Mouse (Mus musculus) myocyte (in vitro differentiated cells): Measurements from ENCODE around the gene Lrit3. TPM values are rescaled to one million over a fixed set of nuclear protein-coding genes. Genes with fewer than 3 reads are reported as not detected.

ENCODE experiments used
- H3K27me3 ChIP-seq: one replicate; pipeline ENCODE4 v1.6.1; 2011; ENCODE audit not compliant: control insufficient read depth, insufficient read depth, insufficient read length
- H3K36me3 ChIP-seq: one replicate; pipeline ENCODE4 v1.6.1; 2011; ENCODE audit not compliant: control insufficient read depth, insufficient read depth
- H3K4me2 ChIP-seq: one replicate; pipeline ENCODE4 v1.6.1; 2011; ENCODE audit warnings: low read depth, control low read depth
- H3K4me3 ChIP-seq: one replicate; pipeline ENCODE4 v1.5.1; 2011; ENCODE audit warnings: mild to moderate bottlenecking, control low read depth, moderate library complexity
- H3K79me2 ChIP-seq: one replicate; pipeline ENCODE4 v1.6.1; 2011; ENCODE audit not compliant: control insufficient read depth, insufficient read depth
- H3ac ChIP-seq: one replicate; pipeline ENCODE4 v1.6.1; 2011; ENCODE audit not compliant: control insufficient read depth, insufficient read length
- CEBPB ChIP-seq: IDR thresholded peaks from 2 replicates; pipeline ENCODE4 v1.6.1; 2011; ENCODE audit warnings: mild to moderate bottlenecking, moderate library complexity; ENCODE audit not compliant: poor library complexity, insufficient read depth, severe bottlenecking
- E2F4 ChIP-seq: IDR thresholded peaks from one replicate; pipeline ENCODE4 v1.6.1; 2011; ENCODE audit warnings: mild to moderate bottlenecking, control low read depth, moderate library complexity; ENCODE audit not compliant: insufficient read depth
- MAX ChIP-seq: IDR thresholded peaks from one replicate; pipeline ENCODE4 v1.6.1; 2011; ENCODE audit warnings: low read depth, mild to moderate bottlenecking, control low read depth
- MYOD1 ChIP-seq, 3 experiments: IDR thresholded peaks; one replicate each; pipeline ENCODE4 v1.6.1; 2011; ENCODE audit warnings: control low read depth in 2 of 3, low read depth in 2 of 3, mild to moderate bottlenecking in 2 of 3, moderate library complexity in 1 of 3; ENCODE audit not compliant: insufficient read length in 2 of 3, control insufficient read depth in 1 of 3
- MYOG ChIP-seq, 3 experiments: IDR thresholded peaks; one replicate each; pipeline ENCODE4 v1.6.1; 2011; ENCODE audit warnings: control low read depth in 2 of 3, low read depth in 2 of 3, mild to moderate bottlenecking in 2 of 3; ENCODE audit not compliant: insufficient read length in 2 of 3, control insufficient read depth in 1 of 3, insufficient read depth in 1 of 3
- POLR2A ChIP-seq: IDR thresholded peaks from one replicate; pipeline ENCODE4 v1.6.1; 2011; ENCODE audit warnings: low read depth, mild to moderate bottlenecking, control low read depth, moderate library complexity; ENCODE audit not compliant: insufficient read length
- POLR2AphosphoS2 ChIP-seq: IDR thresholded peaks from one replicate; pipeline ENCODE4 v1.6.1; 2011; ENCODE audit warnings: low read depth, control low read depth; ENCODE audit not compliant: insufficient read length
- REST ChIP-seq: IDR thresholded peaks from one replicate; pipeline ENCODE4 v1.6.1; 2011; ENCODE audit warnings: mild to moderate bottlenecking, control low read depth, moderate library complexity; ENCODE audit not compliant: insufficient read depth, insufficient read length
- SRF ChIP-seq: IDR thresholded peaks from one replicate; pipeline ENCODE4 v1.6.1; 2011; ENCODE audit warnings: low read depth; ENCODE audit not compliant: control insufficient read depth, insufficient read length
- TCF12 ChIP-seq: IDR thresholded peaks from one replicate; pipeline ENCODE4 v1.6.1; 2011; ENCODE audit warnings: mild to moderate bottlenecking, control low read depth; ENCODE audit not compliant: poor library complexity, insufficient read depth, severe bottlenecking
- TCF3 ChIP-seq: IDR thresholded peaks from one replicate; pipeline ENCODE4 v1.6.1; 2011; ENCODE audit warnings: low read depth, control low read depth; ENCODE audit not compliant: insufficient read length
- USF1 ChIP-seq: IDR thresholded peaks from one replicate; pipeline ENCODE4 v1.6.1; 2011; ENCODE audit warnings: low read depth, mild to moderate bottlenecking, control low read depth, moderate library complexity
- polyA plus RNA-seq: library from polyadenylated mRNA; unstranded; fragments of >200 nt; fragmentation: generic; extraction: Trizol; gene quantifications from one replicate; pipeline ENCODE4 v1.2.1, GENCODE M21; 2012; ENCODE audit warnings: missing spikeins

The Lrit3 gene
- polyA plus RNA-seq, 1 experiment = not detected

DNA sequence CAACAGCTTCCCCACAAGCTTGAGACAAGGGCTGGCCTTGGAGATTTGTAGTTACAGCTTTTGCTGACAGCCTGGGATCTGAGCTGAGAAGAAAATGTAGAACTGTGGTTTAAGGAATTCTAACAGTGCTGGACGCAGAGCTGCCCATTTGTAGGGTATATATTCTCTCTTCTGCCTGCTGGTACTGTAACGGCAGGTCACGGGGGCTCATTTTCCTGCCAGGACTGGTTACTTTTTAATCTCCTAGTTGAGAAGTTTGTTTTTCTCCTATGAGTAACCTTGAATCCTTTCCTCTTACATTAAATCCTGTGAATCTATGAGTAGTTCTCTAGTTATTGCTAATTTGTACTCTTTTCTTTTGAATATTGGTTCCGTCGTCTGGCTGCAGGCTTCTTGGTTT is 10.0 kb downstream of the Lrit3 start:
- H3K79me2 ChIP-seq = no peaks in the 10 kb centered on the region
- peaks cover 5% of the 10 kb centered on the region for H3K27me3 ChIP-seq
- H3K36me3 ChIP-seq = no peaks in the 10 kb centered on the region
- no peak for TF ChIP-seq TCF3
- TF ChIP-seq TCF12 = no peak
- TF ChIP-seq USF1 = no peak
- TF ChIP-seq MYOG (IDR thresholded peaks at IDR 0.05; ENCODE audit: control insufficient read depth in 1 of 3, insufficient read depth in 1 of 3, insufficient read length in 2 of 3, low read depth in 2 of 3) = no peak
- TF ChIP-seq POLR2AphosphoS2 = no peak
- H3K4me2 ChIP-seq = no peak overlapping the region
- H3K4me3 ChIP-seq = no peak overlapping the region
- no peak overlapping the region for H3ac ChIP-seq

GRCm38 (mm10) chr3:129782746-129783145 is 21.1 kb downstream of the Lrit3 start:
- Histone ChIP-seq H3K4me3 (no peak overlapping the region), H3K4me2 (no peak overlapping the region), H3ac (no peak overlapping the region), H3K27me3 (peaks cover 6% of the 10 kb centered on the region), H3K79me2 (no peaks in the 10 kb centered on the region), H3K36me3 (no peaks in the 10 kb centered on the region)
- no peak for TF ChIP-seq MYOD1 (IDR thresholded peaks at IDR 0.05; ENCODE audit: control insufficient read depth in 1 of 3, insufficient read length in 2 of 3, low read depth in 2 of 3)
- no peak for TF ChIP-seq POLR2A
- no peak for TF ChIP-seq MYOG (IDR thresholded peaks at IDR 0.05; ENCODE audit: control insufficient read depth in 1 of 3, insufficient read depth in 1 of 3, insufficient read length in 2 of 3, low read depth in 2 of 3)
- no peak for TF ChIP-seq REST
- TF ChIP-seq USF1 = no peak
- TF ChIP-seq MAX = no peak
- no peak for TF ChIP-seq TCF3
- no peak for TF ChIP-seq POLR2AphosphoS2
- no peak for TF ChIP-seq SRF
- no peak for TF ChIP-seq CEBPB
- no peak for TF ChIP-seq TCF12

- Histone ChIP-seq H3K4me2 (no peak overlapping the region), H3K4me3 (no peak overlapping the region), H3ac (no peak overlapping the region), H3K36me3 (no peaks in the 10 kb centered on the region), H3K27me3 (peaks cover 6% of the 10 kb centered on the region), H3K79me2 (no peaks in the 10 kb centered on the region)
- TF ChIP-seq REST (no peak), TCF3 (no peak), POLR2A (no peak), SRF (no peak), TCF12 (no peak), CEBPB (no peak), MAX (no peak), USF1 (no peak)
These were observed 22.4 kb downstream of the Lrit3 start for GRCm38 (mm10) chr3:129781435-129781834.

- H3K79me2 ChIP-seq = no peaks in the 10 kb centered on the region
- no peak overlapping the region for H3ac ChIP-seq
- H3K36me3 ChIP-seq = no peaks in the 10 kb centered on the region
- no peak overlapping the region for H3K4me3 ChIP-seq
- peaks cover 27% of the 10 kb centered on the region for H3K27me3 ChIP-seq
- TF ChIP-seq MAX (no peak), POLR2A (no peak), CEBPB (no peak), SRF (no peak), POLR2AphosphoS2 (no peak), MYOD1 (IDR thresholded peaks at IDR 0.05; ENCODE audit: control insufficient read depth in 1 of 3, insufficient read length in 2 of 3, low read depth in 2 of 3) (no peak), REST (no peak), MYOG (IDR thresholded peaks at IDR 0.05; ENCODE audit: control insufficient read depth in 1 of 3, insufficient read depth in 1 of 3, insufficient read length in 2 of 3, low read depth in 2 of 3) (no peak), TCF12 (no peak), TCF3 (no peak), USF1 (no peak), E2F4 (no peak)
- no peak overlapping the region for H3K4me2 ChIP-seq
These were observed 32.6 kb downstream of the Lrit3 start for GRCm38 (mm10) chr3:129771210-129771609.

GRCm38 (mm10) chr3:129766971-129767794 is 36.6 kb downstream of the Lrit3 start:
- no peaks in the 10 kb centered on the region for H3K36me3 ChIP-seq
- H3ac ChIP-seq = no peak overlapping the region
- peak in 1 of 3 experiments; percentile 22 for TF ChIP-seq MYOD1 (IDR thresholded peaks at IDR 0.05; ENCODE audit: control insufficient read depth in 1 of 3, insufficient read length in 2 of 3, low read depth in 2 of 3)
- TF ChIP-seq TCF12 = no peak
- H3K27me3 ChIP-seq = peaks cover 16% of the 10 kb centered on the region
- no peak overlapping the region for H3K4me2 ChIP-seq
- H3K4me3 ChIP-seq = no peak overlapping the region
- H3K79me2 ChIP-seq = no peaks in the 10 kb centered on the region
